ENCODE assay signal across 8 mouse cellular contexts in genomic region chr14:55161098-55161634, GRCm38 (mm10). TPM values are rescaled to one million over a fixed set of nuclear protein-coding genes. Genes with fewer than 3 reads are reported as not detected.
DNase-seq lines count a peak whose midpoint lies in the region; ATAC-seq lines count a peak whose summit lies in the region.

No protein-coding gene starts in this region.

- H3K36me3 ChIP-seq in intestine, embryonic 14.5 days (ENCODE audit: control insufficient read depth, insufficient read depth, low read length): no peaks in the 10 kb centered on the region

- H3K4me2 ChIP-seq in intestine, embryonic 14.5 days (ENCODE audit: low read length): peak overlapping the region; percentile 42

- H3K4me3 ChIP-seq in intestine, embryonic 14.5 days (ENCODE audit: low read depth, low read length): no peak overlapping the region

- DNase-seq in adipocyte (ENCODE audit: low spot score): peak; percentile 30
- DNase-seq in embryo, embryonic 10.5 days (ENCODE audit: low spot score): peak; percentile 84
- DNase-seq in gastrocnemius, postnatal 25 days: peak; percentile 48
- DNase-seq in intestine, embryonic 14.5 days (ENCODE audit: low spot score): peak; percentile 91
- DNase-seq in left cerebral cortex, postnatal 14 days (ENCODE audit: low spot score in 2 of 2): peak; percentile 79
- peak; percentile 74 for DNase-seq in mesoderm, embryonic 11.5 days (ENCODE audit: low read depth, low spot score)
- peak; percentile 23 to 45 for DNase-seq in right cerebral cortex, postnatal 36 days (ENCODE audit: low spot score in 2 of 2)
- DNase-seq in yolk sac, embryonic 10.5 days (ENCODE audit: low spot score): peak; percentile 72

- no peaks in the 10 kb centered on the region for H3K9me3 ChIP-seq in intestine, embryonic 14.5 days (ENCODE audit: control insufficient read depth, low read length)

- 0 out of 2 replicates have a peak, but pooled peaks cover 4% of the 10 kb centered on the region for H3K4me1 ChIP-seq in intestine, embryonic 14.5 days (replicated peaks; ENCODE audit: control insufficient read depth, insufficient read depth, low read length)

- no peak overlapping the region for H3K9ac ChIP-seq in intestine, embryonic 14.5 days (ENCODE audit: low read length)

- H3K27me3 ChIP-seq in intestine, embryonic 14.5 days (replicated peaks; ENCODE audit: control insufficient read depth, insufficient read depth, low read length): no peaks in the 10 kb centered on the region

- H3K27ac ChIP-seq in intestine, embryonic 14.5 days (ENCODE audit: low read depth): no peak overlapping the region

- peak; percentile 50 for ATAC-seq in intestine, embryonic 14.5 days (replicated peaks; ENCODE audit: low FRiP score, low TSS enrichment, low read depth)

- intact Hi-C loops in left cerebral cortex, postnatal 14 days (cut with DNase I): loop anchor here (5.0 kb wide), 1 partner anchor 39 kb away; no protein-coding TSS in a partner anchor

- 27% methylated on average over 14 of the region's 14 CpGs for WGBS in intestine, embryonic 14.5 days

RNA-seq across cellular contexts. Expression of gene Jph4, which starts 44.4 kb away (rescaled TPM):
- total RNA-seq in gastrocnemius, postnatal 25 days (2021): under 1 TPM; 0.28 to 0.35 TPM
- polyA plus RNA-seq in intestine, embryonic 14.5 days (2014; fragmentation: Nextera tagmentation; extraction: Ambion mirVana): 1.7 and 2.0 TPM in 2 replicates
- total RNA-seq in left cerebral cortex, postnatal 14 days (2021): 100 to 1,000 TPM; 366 to 372 TPM

RNA-seq across cellular contexts. Expression of gene Ap1g2, which starts 54.8 kb away (rescaled TPM):
- 1 to 10 TPM; 4.8 to 5.7 TPM for total RNA-seq in gastrocnemius, postnatal 25 days (2021)
- polyA plus RNA-seq in intestine, embryonic 14.5 days (2014; fragmentation: Nextera tagmentation; extraction: Ambion mirVana): 44.7 and 49.8 TPM in 2 replicates
- 10 to 100 TPM; 10.4 to 12.3 TPM for total RNA-seq in left cerebral cortex, postnatal 14 days (2021)

Comparison
In these comparisons a context has a peak if more than half of its experiments do, and no peak if none do; other contexts are left out.
1. DNase-seq: peak in every context shown above with its lines; median percentile 91 in intestine, embryonic 14.5 days; 84 in embryo, embryonic 10.5 days; 79 in left cerebral cortex, postnatal 14 days; 74 in mesoderm, embryonic 11.5 days; 72 in yolk sac, embryonic 10.5 days; 48 in gastrocnemius, postnatal 25 days; 34 in right cerebral cortex, postnatal 36 days; 30 in adipocyte.
2. RNA of gene Jph4, which starts 44.4 kb away (total RNA-seq): 366 to 372 TPM in left cerebral cortex, postnatal 14 days; 0.28 to 0.35 TPM in gastrocnemius, postnatal 25 days; every median in the first group is over 100 times any median in the second.